Mouse (Mus musculus): ENCODE data around the gene Mrpl10. TPM values are rescaled to one million over a fixed set of nuclear protein-coding genes. Genes with fewer than 3 reads are reported as not detected.

Gene Mrpl10
- total and polyA plus RNA-seq, 2 experiments from 2014 or later: 64.6 to 66.6 TPM

DNA sequence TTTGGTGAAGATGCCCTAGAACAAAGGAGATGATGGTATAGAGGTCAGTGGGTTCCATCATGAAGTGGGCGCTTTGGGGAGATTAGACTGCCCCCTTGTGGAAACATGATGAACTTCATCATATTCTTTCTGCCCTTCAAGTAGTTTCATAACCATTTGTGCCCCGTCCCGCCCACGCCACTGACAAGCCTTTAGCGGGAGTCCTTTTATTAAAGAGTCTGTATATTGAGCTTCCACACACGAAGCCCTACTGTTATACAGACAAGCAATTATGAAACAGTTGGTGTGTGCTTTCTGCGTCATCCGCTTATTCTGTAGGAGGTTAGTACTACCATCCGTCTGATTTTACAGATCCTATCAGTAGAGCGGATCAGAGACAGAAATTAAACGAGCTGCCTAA, 41.6 kb downstream of the Mrpl10 start:
- Histone ChIP-seq H3K4me1 (ENCODE audit: insufficient read depth, low read length) (no peaks in the 10 kb centered on the region), H3K27me3 (ENCODE audit: insufficient read depth, low read length) (no peaks in the 10 kb centered on the region), H3K4me2 (ENCODE audit: low read depth, low read length) (no peak overlapping the region), H3K9me3 (ENCODE audit: low read length) (no peaks in the 10 kb centered on the region), H3K36me3 (ENCODE audit: insufficient read depth, low read length) (no peaks in the 10 kb centered on the region), H3K9ac (replicated peaks; ENCODE audit: low read length) (no peak overlapping the region), H3K27ac (no peak overlapping the region), H3K4me3 (ENCODE audit: low read length) (no peak overlapping the region)
- TF ChIP-seq CTCF (IDR thresholded peaks at IDR 0.05; ENCODE audit: low read depth): peak; percentile 72
- peak; percentile 34 for DNase-seq (ENCODE audit: low spot score)
- 44% methylated on average over 11 of the region's 11 CpGs for WGBS
- ATAC-seq: no peak

DNA sequence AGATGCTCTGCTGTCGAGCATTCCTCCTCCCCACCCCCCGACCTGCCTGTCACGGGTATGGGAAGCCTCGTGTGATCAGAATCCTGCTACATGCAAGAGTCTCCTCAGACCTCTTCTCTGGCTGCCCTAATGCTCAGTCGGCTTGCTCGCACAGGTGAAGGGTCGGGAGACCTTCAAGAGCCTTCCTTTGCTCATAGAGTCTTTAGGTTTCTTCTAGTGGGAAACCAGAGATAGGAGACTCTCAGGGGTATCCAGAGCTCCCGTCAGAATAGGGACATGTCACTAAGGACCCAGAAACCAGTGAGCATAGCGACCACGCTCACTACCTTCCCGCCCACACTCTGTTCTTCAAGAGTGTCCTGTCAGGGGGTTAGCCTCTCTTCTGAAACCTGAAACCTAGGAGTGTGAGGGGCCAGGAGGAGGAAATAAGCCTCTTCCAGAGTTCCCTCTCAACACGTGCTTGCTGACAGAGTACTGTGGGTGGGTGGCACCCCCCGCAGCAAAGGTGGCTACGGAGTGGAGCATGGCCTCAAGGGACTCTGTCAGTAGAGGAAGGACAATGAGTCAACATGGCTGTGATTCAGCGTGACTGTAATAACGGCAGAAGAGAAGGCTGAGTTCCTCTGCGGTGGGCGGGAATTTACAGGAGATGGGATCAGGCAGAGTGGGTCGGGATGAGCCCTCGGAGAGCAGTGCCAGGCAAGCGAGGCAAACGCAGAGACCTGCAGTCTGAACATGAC, 42.2 kb downstream of the Mrpl10 start:
- 41% methylated on average over 22 of the region's 22 CpGs for WGBS
- ATAC-seq (0 out of 2 replicates have a peak, but pooled peaks have one; percentile 32), DNase-seq (ENCODE audit: low spot score) (no peak)
- H3K27ac ChIP-seq: no peak overlapping the region
- H3K4me3 ChIP-seq (ENCODE audit: low read length): no peak overlapping the region
- TF ChIP-seq CTCF (IDR thresholded peaks at IDR 0.05; ENCODE audit: low read depth): no peak
- no peaks in the 10 kb centered on the region for H3K36me3 ChIP-seq (ENCODE audit: insufficient read depth, low read length)
- no peak overlapping the region for H3K9ac ChIP-seq (replicated peaks; ENCODE audit: low read length)
- no peaks in the 10 kb centered on the region for H3K9me3 ChIP-seq (ENCODE audit: low read length)
- no peaks in the 10 kb centered on the region for H3K4me1 ChIP-seq (ENCODE audit: insufficient read depth, low read length)
- H3K27me3 ChIP-seq (ENCODE audit: insufficient read depth, low read length): no peaks in the 10 kb centered on the region
- H3K4me2 ChIP-seq (ENCODE audit: low read depth, low read length): no peak overlapping the region

DNA sequence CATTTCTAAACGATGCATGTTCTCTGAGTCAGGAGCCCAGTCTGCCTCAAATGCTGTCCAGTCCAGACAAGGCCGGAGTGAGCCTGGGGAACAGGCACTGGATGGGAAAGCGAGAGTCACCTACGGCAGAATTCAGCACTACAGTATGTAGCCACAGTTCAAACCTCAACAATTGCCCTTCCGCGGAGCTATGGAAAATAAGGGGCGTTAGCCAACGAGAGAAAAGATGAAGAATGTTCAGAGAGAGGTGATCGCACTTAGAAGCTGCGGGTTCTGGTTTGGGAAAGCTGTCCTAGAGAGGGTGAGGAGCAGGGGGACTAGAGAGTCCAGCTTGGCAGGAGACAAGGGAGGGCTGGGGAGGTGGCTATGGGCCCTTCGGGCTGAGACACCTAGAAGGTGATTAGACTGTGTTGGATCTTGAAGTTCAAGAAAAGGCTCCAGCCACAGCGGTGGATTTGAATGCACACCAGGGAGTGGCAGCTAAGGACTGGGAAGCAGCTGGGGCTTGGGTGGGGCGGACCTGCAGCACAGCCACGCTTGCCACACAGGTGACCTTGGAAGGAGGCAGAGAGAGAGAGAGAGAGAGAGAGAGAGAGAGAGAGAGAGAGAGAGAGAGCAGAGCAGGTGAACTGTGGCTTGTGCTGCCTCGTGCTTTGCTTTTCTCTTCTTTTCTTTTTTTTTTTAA, 43.6 kb downstream of the Mrpl10 start:
- no peak for TF ChIP-seq CTCF (IDR thresholded peaks at IDR 0.05; ENCODE audit: low read depth)
- no peak overlapping the region for H3K4me2 ChIP-seq (ENCODE audit: low read depth, low read length)
- H3K27ac ChIP-seq: no peak overlapping the region
- H3K4me1 ChIP-seq (ENCODE audit: insufficient read depth, low read length): no peaks in the 10 kb centered on the region
- DNase-seq (ENCODE audit: low spot score) (no peak), ATAC-seq (no peak)
- no peak overlapping the region for H3K9ac ChIP-seq (replicated peaks; ENCODE audit: low read length)
- no peaks in the 10 kb centered on the region for H3K9me3 ChIP-seq (ENCODE audit: low read length)
- H3K4me3 ChIP-seq (ENCODE audit: low read length): no peak overlapping the region
- 87% methylated on average over 15 of the region's 15 CpGs for WGBS
- H3K27me3 ChIP-seq (ENCODE audit: insufficient read depth, low read length): no peaks in the 10 kb centered on the region
- H3K36me3 ChIP-seq (ENCODE audit: insufficient read depth, low read length): no peaks in the 10 kb centered on the region

DNA sequence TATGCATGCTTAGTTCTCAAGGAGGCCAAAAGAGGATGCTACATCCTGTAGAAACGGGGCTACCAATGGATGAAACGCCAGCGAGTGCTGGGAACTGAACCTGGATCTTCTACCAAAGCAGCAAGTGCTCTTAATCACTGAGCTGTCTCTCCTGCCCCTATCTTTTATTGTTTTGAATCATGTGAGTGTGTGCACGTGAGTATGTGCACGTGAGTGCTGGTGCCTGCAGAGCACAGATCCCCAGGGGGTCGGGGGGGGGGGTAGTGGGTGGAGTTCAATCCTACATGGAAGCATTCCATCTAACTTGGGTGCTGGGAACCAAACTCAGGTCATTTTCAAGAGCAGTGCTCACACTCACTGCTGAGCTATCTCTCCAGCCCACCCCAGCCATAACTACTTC, 45.0 kb downstream of the Mrpl10 start:
- ATAC-seq (no peak), DNase-seq (ENCODE audit: low spot score) (no peak)
- Histone ChIP-seq H3K9ac (replicated peaks; ENCODE audit: low read length) (no peak overlapping the region), H3K27me3 (ENCODE audit: insufficient read depth, low read length) (no peaks in the 10 kb centered on the region), H3K4me3 (ENCODE audit: low read length) (no peak overlapping the region), H3K9me3 (ENCODE audit: low read length) (no peaks in the 10 kb centered on the region), H3K4me2 (ENCODE audit: low read depth, low read length) (no peak overlapping the region), H3K36me3 (ENCODE audit: insufficient read depth, low read length) (no peaks in the 10 kb centered on the region), H3K27ac (no peak overlapping the region), H3K4me1 (ENCODE audit: insufficient read depth, low read length) (no peaks in the 10 kb centered on the region)
- TF ChIP-seq CTCF (IDR thresholded peaks at IDR 0.05; ENCODE audit: low read depth): no peak
- 72% methylated on average over 6 of the region's 6 CpGs for WGBS

DNA sequence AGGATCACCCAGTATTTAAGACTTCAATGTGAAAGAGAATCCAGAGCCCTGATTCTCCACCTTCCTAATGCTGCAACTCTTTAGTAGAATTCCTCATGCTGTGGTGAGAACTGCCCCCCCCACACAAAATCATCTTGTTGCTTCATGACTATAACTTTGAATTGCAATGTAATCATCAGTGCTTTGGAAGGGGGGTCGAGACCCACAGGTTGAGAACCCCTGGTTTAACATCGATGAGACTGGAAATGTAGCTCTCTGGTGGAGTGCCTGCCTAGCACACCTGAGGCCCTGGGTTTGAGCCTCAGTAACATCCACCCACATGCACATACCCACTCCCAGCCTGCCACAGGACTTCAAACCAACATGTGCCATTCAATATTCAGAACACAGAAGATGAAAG, 53.2 kb downstream of the Mrpl10 start:
- no peak overlapping the region for H3K9ac ChIP-seq (replicated peaks; ENCODE audit: low read length)
- H3K4me2 ChIP-seq (ENCODE audit: low read depth, low read length): no peak overlapping the region
- H3K4me3 ChIP-seq (ENCODE audit: low read length): no peak overlapping the region
- H3K36me3 ChIP-seq (ENCODE audit: insufficient read depth, low read length): no peaks in the 10 kb centered on the region
- no peaks in the 10 kb centered on the region for H3K4me1 ChIP-seq (ENCODE audit: insufficient read depth, low read length)
- ATAC-seq (no peak), DNase-seq (ENCODE audit: low spot score) (no peak)
- no peaks in the 10 kb centered on the region for H3K9me3 ChIP-seq (ENCODE audit: low read length)
- H3K27me3 ChIP-seq (ENCODE audit: insufficient read depth, low read length): peaks cover 5% of the 10 kb centered on the region; the same call in 1 of the 2 replicates
- no peak overlapping the region for H3K27ac ChIP-seq
- 74% methylated on average over 2 of the region's 2 CpGs for WGBS
- TF ChIP-seq CTCF (IDR thresholded peaks at IDR 0.05; ENCODE audit: low read depth): no peak

DNA sequence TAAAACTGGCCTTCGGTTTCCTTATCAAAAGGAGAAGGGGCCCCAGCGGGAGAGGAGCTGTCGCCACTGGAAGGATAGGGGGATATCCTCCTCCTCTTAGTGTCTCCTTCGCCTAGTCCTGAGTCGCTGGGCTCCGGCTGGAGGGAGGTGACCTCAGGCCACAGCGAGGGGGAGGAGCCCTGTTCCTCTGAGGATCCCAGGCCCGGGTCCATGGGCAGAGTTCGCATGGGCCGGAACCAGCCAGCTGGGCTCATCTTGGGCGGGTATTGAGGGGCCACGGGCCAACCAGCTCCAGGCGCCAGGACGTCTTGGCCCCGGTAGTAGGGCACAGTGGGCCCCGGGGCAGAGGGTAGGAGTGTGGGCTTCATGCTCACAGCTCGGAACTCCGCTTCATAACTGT, 57.4 kb downstream of the Mrpl10 start:
- H3K9me3 ChIP-seq (ENCODE audit: low read length): no peaks in the 10 kb centered on the region
- H3K27ac ChIP-seq: no peak overlapping the region
- WGBS: 28% methylated on average over 18 of the region's 18 CpGs
- no peak for TF ChIP-seq CTCF (IDR thresholded peaks at IDR 0.05; ENCODE audit: low read depth)
- H3K36me3 ChIP-seq (ENCODE audit: insufficient read depth, low read length): no peaks in the 10 kb centered on the region
- no peak for ATAC-seq
- H3K4me1 ChIP-seq (ENCODE audit: insufficient read depth, low read length): no peaks in the 10 kb centered on the region
- no peak overlapping the region for H3K4me3 ChIP-seq (ENCODE audit: low read length)
- H3K4me2 ChIP-seq (ENCODE audit: low read depth, low read length): no peak overlapping the region
- DNase-seq (ENCODE audit: low spot score): no peak
- H3K9ac ChIP-seq (replicated peaks; ENCODE audit: low read length): no peak overlapping the region
- H3K27me3 ChIP-seq (ENCODE audit: insufficient read depth, low read length): peaks cover 5% of the 10 kb centered on the region; the same call in 1 of the 2 replicates

Small RNA genes within 50 kb of the gene (microRNA-seq; reads per million reads assigned to microRNA genes)
- gene Mir8103: 0.53 to 0.72 reads per million in 2 experiments

Other genes starting within 250 kb of the Mrpl10 start
- 91.4 and 92.8 TPM in 2 replicates for gene Nfe2l1, start 211.6 kb upstream of the Mrpl10 start, total RNA-seq (2014; rRNA removed)
- 67.2 and 69.0 TPM in 2 replicates for gene Nfe2l1, start 211.6 kb upstream of the Mrpl10 start, polyA plus RNA-seq (2015; fragmentation: Nextera tagmentation; extraction: Ambion mirVana)
- 6.3 and 12.6 TPM in 2 replicates for gene Copz2, start 191.7 kb upstream of the Mrpl10 start, total RNA-seq (2014; rRNA removed)
- 26.4 and 28.1 TPM in 2 replicates for gene Copz2, start 191.7 kb upstream of the Mrpl10 start, polyA plus RNA-seq (2015; fragmentation: Nextera tagmentation; extraction: Ambion mirVana)
- 44.9 and 56.5 TPM in 2 replicates for gene Cdk5rap3, start 125.1 kb upstream of the Mrpl10 start, total RNA-seq (2014; rRNA removed)
- 77.1 and 87.8 TPM in 2 replicates for gene Cdk5rap3, start 125.1 kb upstream of the Mrpl10 start, polyA plus RNA-seq (2015; fragmentation: Nextera tagmentation; extraction: Ambion mirVana)
- gene Prr15l, start 113.5 kb upstream of the Mrpl10 start, total RNA-seq (2014; rRNA removed): 0.10 and 0.75 TPM in 2 replicates
- gene Prr15l, start 113.5 kb upstream of the Mrpl10 start, polyA plus RNA-seq (2015; fragmentation: Nextera tagmentation; extraction: Ambion mirVana): 0.19 and 0.71 TPM in 2 replicates
- gene Pnpo, start 97.6 kb upstream of the Mrpl10 start, total RNA-seq (2014; rRNA removed): 31.5 and 37.2 TPM in 2 replicates
- 37.3 and 38.3 TPM in 2 replicates for gene Pnpo, start 97.6 kb upstream of the Mrpl10 start, polyA plus RNA-seq (2015; fragmentation: Nextera tagmentation; extraction: Ambion mirVana)
- 7.3 and 8.8 TPM in 2 replicates for gene Sp2, start 58.6 kb upstream of the Mrpl10 start, total RNA-seq (2014; rRNA removed)
- gene Sp2, start 58.6 kb upstream of the Mrpl10 start, polyA plus RNA-seq (2015; fragmentation: Nextera tagmentation; extraction: Ambion mirVana): 11.9 and 14.4 TPM in 2 replicates
- gene Sp6, start 28.2 kb upstream of the Mrpl10 start, total RNA-seq (2014; rRNA removed): 0.18 and 0.99 TPM in 2 replicates
- 0.38 and 0.54 TPM in 2 replicates for gene Sp6, start 28.2 kb upstream of the Mrpl10 start, polyA plus RNA-seq (2015; fragmentation: Nextera tagmentation; extraction: Ambion mirVana)
- 10.5 and 24.0 TPM in 2 replicates for gene Scrn2, start 11.6 kb upstream of the Mrpl10 start, total RNA-seq (2014; rRNA removed)
- 12.4 and 13.8 TPM in 2 replicates for gene Scrn2, start 11.6 kb upstream of the Mrpl10 start, polyA plus RNA-seq (2015; fragmentation: Nextera tagmentation; extraction: Ambion mirVana)
- 0.36 and 3.5 TPM in 2 replicates for gene Lrrc46, start 153 bp upstream of the Mrpl10 start, total RNA-seq (2014; rRNA removed)
- gene Lrrc46, start 153 bp upstream of the Mrpl10 start, polyA plus RNA-seq (2015; fragmentation: Nextera tagmentation; extraction: Ambion mirVana): 3.5 and 4.1 TPM in 2 replicates
- gene Osbpl7, start 9.1 kb downstream of the Mrpl10 start, total RNA-seq (2014; rRNA removed): 11.5 and 14.6 TPM in 2 replicates
- 12.5 and 13.2 TPM in 2 replicates for gene Osbpl7, start 9.1 kb downstream of the Mrpl10 start, polyA plus RNA-seq (2015; fragmentation: Nextera tagmentation; extraction: Ambion mirVana)
- gene Tbx21, start 73.8 kb downstream of the Mrpl10 start, total RNA-seq (2014; rRNA removed): 0.89 TPM in 1 of 2 replicates, not detected in the other
- 0.11 and 0.16 TPM in 2 replicates for gene Tbx21, start 73.8 kb downstream of the Mrpl10 start, polyA plus RNA-seq (2015; fragmentation: Nextera tagmentation; extraction: Ambion mirVana)
- 45.4 and 53.8 TPM in 2 replicates for gene Tbkbp1, start 109.9 kb downstream of the Mrpl10 start, total RNA-seq (2014; rRNA removed)
- gene Tbkbp1, start 109.9 kb downstream of the Mrpl10 start, polyA plus RNA-seq (2015; fragmentation: Nextera tagmentation; extraction: Ambion mirVana): 9.6 and 10.1 TPM in 2 replicates
- 97.9 and 100 TPM in 2 replicates for gene Kpnb1, start 146.3 kb downstream of the Mrpl10 start, total RNA-seq (2014; rRNA removed)
- gene Kpnb1, start 146.3 kb downstream of the Mrpl10 start, polyA plus RNA-seq (2015; fragmentation: Nextera tagmentation; extraction: Ambion mirVana): 26.1 and 26.9 TPM in 2 replicates
- gene Npepps, start 239.1 kb downstream of the Mrpl10 start, total RNA-seq (2014; rRNA removed): 35.0 and 69.2 TPM in 2 replicates
- gene Npepps, start 239.1 kb downstream of the Mrpl10 start, polyA plus RNA-seq (2015; fragmentation: Nextera tagmentation; extraction: Ambion mirVana): 99.8 and 102 TPM in 2 replicates